Mouse (Mus musculus) lung, embryonic 16.5 days (tissue): ENCODE data around the gene Olfr1428. TPM values are rescaled to one million over a fixed set of nuclear protein-coding genes. Genes with fewer than 3 reads are reported as not detected.

Experiments used
- ATAC-seq: fragments of 200-750 bp; cut with Nextera tagmentation; 2 replicates; pipeline ENCODE4 v1.8.0; 2017; ENCODE audit warnings: low read depth, mild to moderate bottlenecking, moderate library complexity
- H3K27ac ChIP-seq: fragments of 300-500 bp; sonication (generic); 2 replicates; pipeline ENCODE4 v1.5.1; 2014; ENCODE audit warnings: mild to moderate bottlenecking, control low read depth, low read length
- H3K27me3 ChIP-seq: fragments of 300-500 bp; sonication (generic); 2 replicates; pipeline ENCODE4 v1.6.1; 2014; ENCODE audit warnings: low read depth, low read length, mixed read lengths; ENCODE audit not compliant: control insufficient read depth, insufficient read depth
- H3K36me3 ChIP-seq: fragments of 300-500 bp; sonication (generic); 2 replicates; pipeline ENCODE4 v1.6.1; 2014; ENCODE audit warnings: low read length; ENCODE audit not compliant: control insufficient read depth, insufficient read depth
- H3K4me1 ChIP-seq: fragments of 300-500 bp; sonication (generic); replicated peaks from 2 replicates; pipeline ENCODE4 v1.6.1; 2014; ENCODE audit warnings: low read length, mixed read lengths; ENCODE audit not compliant: control insufficient read depth, insufficient read depth
- H3K4me2 ChIP-seq: fragments of 300-500 bp; sonication (generic); 2 replicates; pipeline ENCODE4 v1.6.1; 2014; ENCODE audit warnings: low read depth, low read length, control low read depth
- H3K4me3 ChIP-seq: fragments of 300-500 bp; sonication (generic); 2 replicates; pipeline ENCODE4 v1.5.1; 2014; ENCODE audit warnings: mild to moderate bottlenecking, low read length, control low read depth
- H3K9ac ChIP-seq: fragments of 300-500 bp; sonication (generic); 2 replicates; pipeline ENCODE4 v1.6.1; 2014; ENCODE audit warnings: low read length, control low read depth
- H3K9me3 ChIP-seq: fragments of 300-500 bp; sonication (generic); 2 replicates; pipeline ENCODE4 v1.6.1; 2016; ENCODE audit warnings: low read length; ENCODE audit not compliant: control insufficient read depth
- WGBS: fragments of 180-500 bp; shearing (Covaris S2); extraction: QIAGEN DNeasy Blood & Tissue Kit; methylation state at CpG from one replicate; pipeline ENCODE4 v1.1.7; 2014; 5-methylcytosine and 5-hydroxymethylcytosine counted together
- polyA plus RNA-seq: library from polyadenylated mRNA; unstranded; fragments of >200 nt; fragmentation: Nextera tagmentation; extraction: Ambion mirVana; gene quantifications from 2 replicates; pipeline ENCODE4 v1.2.1, GENCODE M21; 2015

The Olfr1428 gene
- not detected in 2 replicates for polyA plus RNA-seq

DNA sequence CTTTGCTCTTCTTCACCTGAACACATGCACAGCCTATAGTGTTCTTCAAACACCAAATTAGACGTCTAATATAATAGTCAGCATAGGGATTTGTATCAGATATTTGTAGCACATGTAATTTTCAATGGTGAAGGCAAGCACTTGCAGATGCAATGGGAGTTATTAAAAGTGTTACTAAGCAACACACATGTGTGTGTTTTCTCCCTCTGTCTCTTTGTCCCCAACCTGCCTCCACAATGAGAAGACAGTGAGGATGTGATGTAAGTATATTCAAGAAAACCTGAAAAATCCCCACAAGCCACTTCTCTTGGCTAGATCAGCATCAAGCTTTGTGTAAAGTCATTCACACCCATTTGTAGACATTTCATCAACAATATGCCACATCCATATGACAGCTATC lies at the start of gene Olfr1428:
Gene Olfr1428, minus strand, starts transcription at position 101 of the 400 bp plus-strand sequence.
- H3K36me3 ChIP-seq = no peaks in the 10 kb centered on the region
- no peak within 1 kb of the TSS for H3K27ac ChIP-seq
- 65% methylated on average over 1 of the region's 1 CpGs for WGBS
- no peaks in the 10 kb centered on the region for H3K27me3 ChIP-seq
- ATAC-seq = no peak
- H3K9me3 ChIP-seq = no peaks in the 10 kb centered on the region
- no peak within 1 kb of the TSS for H3K9ac ChIP-seq
- no peaks in the 10 kb centered on the region for H3K4me1 ChIP-seq
- H3K4me3 ChIP-seq = no peak within 1 kb of the TSS
- H3K4me2 ChIP-seq = no peak within 1 kb of the TSS

DNA sequence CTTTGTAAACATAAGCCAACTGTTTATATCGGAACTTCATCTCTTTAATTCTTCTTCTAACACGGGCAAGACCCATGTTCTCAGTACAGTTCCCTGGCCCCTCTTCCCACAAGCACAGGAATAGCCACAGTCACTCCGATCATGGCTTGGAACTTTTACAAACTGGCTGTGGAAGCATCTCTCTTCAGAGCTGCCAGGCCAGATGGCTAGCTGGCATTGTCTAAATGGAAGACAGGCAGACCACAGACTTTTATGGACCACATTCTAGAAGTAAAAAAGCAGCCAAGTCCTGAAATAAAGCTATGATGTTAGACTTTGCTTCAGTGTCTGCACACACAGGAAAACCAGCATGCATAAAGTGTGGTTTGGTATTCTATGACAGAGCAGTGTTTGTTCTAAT lies 29.8 kb upstream of the Olfr1428 start:
- Histone ChIP-seq H3K36me3 (no peaks in the 10 kb centered on the region), H3K27ac (no peak overlapping the region), H3K9ac (no peak overlapping the region), H3K4me3 (no peak overlapping the region), H3K9me3 (no peaks in the 10 kb centered on the region), H3K27me3 (no peaks in the 10 kb centered on the region), H3K4me1 (no peaks in the 10 kb centered on the region), H3K4me2 (no peak overlapping the region)
- 65% methylated on average over 3 of the region's 3 CpGs for WGBS
- no peak for ATAC-seq

DNA sequence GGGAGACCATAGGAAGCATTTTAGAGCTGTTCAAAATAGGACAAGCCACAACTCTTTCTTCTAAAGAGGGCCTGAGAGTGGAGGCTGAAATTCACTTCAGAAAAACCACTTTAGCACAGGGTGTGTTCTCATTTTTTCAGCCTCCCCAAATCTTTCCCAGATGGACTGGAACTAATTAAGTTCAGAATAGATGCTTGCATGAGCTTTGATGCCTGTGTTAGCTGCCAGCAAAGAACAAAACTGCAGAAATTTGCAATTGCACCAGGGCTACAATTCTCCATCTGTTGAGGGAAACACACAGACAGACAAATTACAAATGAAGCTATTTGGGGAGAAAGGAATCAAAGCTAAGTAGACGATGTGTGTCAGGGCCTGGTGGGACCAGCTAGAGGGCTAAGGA lies 27.7 kb upstream of the Olfr1428 start:
- 73% methylated on average over 1 of the region's 1 CpGs for WGBS
- no peaks in the 10 kb centered on the region for H3K27me3 ChIP-seq
- no peaks in the 10 kb centered on the region for H3K9me3 ChIP-seq
- H3K27ac ChIP-seq = no peak overlapping the region
- no peak overlapping the region for H3K9ac ChIP-seq
- ATAC-seq = no peak
- H3K4me3 ChIP-seq = no peak overlapping the region
- H3K4me2 ChIP-seq = no peak overlapping the region
- no peaks in the 10 kb centered on the region for H3K36me3 ChIP-seq
- H3K4me1 ChIP-seq = no peaks in the 10 kb centered on the region

DNA sequence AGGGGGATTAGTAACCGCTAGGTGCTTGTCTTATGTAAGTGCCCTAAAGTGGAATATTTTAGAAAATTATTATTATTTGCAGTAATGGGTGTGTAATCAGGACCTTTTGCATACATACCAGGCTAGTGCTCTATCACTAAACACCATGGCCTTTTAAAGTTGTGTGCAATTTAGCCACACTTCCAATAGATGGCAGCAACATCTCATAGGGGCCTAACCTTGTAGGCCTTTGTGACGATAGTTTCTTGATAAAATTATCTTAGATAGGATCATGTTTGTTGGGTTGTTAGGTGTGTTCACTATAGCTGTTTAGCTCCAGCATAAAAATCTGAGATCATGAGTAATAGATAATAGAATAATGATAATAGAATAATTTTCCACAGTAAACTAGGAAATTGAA lies 18.6 kb upstream of the Olfr1428 start:
- Histone ChIP-seq H3K27me3 (no peaks in the 10 kb centered on the region), H3K9me3 (no peaks in the 10 kb centered on the region), H3K4me1 (no peaks in the 10 kb centered on the region), H3K9ac (no peak overlapping the region), H3K36me3 (no peaks in the 10 kb centered on the region), H3K4me3 (no peak overlapping the region), H3K27ac (no peak overlapping the region), H3K4me2 (no peak overlapping the region)
- ATAC-seq = peak; percentile 47; the same call in 1 of the 2 replicates
- WGBS = 27% methylated on average over 2 of the region's 2 CpGs

DNA sequence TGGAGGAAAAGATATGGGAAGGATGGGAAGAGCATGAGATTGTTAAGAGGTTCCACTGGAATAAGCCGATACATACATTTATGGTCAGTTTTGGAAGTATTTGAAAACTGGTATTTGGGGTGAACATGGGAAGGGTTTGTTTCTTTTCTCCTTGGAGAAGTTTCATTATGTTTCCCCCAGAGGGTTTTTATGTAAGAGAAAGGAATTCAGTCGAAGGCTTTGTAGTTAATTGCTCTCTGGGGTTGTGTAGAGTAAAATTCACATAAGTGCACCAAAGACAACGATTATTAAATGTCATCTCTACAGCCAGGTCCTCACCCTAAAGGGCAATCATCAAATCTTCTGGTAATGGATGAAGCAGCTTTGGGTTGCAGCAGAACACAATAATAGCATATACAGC lies 7.4 kb upstream of the Olfr1428 start, which contains the start of gene Olfr76:
Gene Olfr76, minus strand, starts transcription at position 101 of the 400 bp plus-strand sequence.
- no peak within 1 kb of the TSS for H3K4me3 ChIP-seq
- no peaks in the 10 kb centered on the region for H3K9me3 ChIP-seq
- WGBS = 72% methylated on average over 3 of the region's 3 CpGs
- no peak within 1 kb of the TSS for H3K27ac ChIP-seq
- no peaks in the 10 kb centered on the region for H3K27me3 ChIP-seq
- H3K36me3 ChIP-seq = no peaks in the 10 kb centered on the region
- H3K9ac ChIP-seq = no peak within 1 kb of the TSS
- no peak for ATAC-seq
- H3K4me2 ChIP-seq = no peak within 1 kb of the TSS
- no peaks in the 10 kb centered on the region for H3K4me1 ChIP-seq

DNA sequence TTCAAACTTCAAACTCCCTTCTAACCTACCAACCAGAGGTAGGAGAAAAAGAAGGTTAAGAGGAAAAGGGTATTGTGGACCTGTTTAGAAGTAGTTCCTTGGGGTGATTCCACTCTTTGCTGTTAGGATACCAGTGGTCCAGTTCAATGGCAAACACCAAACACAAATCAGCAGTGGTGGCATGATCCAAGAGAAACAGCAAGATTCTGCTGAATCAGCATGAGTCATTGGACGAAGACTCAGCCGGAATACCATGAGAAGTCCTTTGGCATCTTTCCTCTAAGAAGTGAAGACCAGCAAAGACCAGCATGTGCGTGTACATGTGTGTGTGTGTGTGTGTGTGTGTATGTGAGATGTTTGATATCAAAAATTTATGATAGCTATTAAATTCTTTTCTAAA lies 767 bp upstream of the Olfr1428 start:
- no peak overlapping the region for H3K4me2 ChIP-seq
- H3K9me3 ChIP-seq = no peaks in the 10 kb centered on the region
- 82% methylated on average over 3 of the region's 3 CpGs for whole genome bisulfite sequencing
- H3K9ac ChIP-seq = no peak overlapping the region
- no peak overlapping the region for H3K27ac ChIP-seq
- no peak overlapping the region for H3K4me3 ChIP-seq
- no peaks in the 10 kb centered on the region for H3K4me1 ChIP-seq
- no peaks in the 10 kb centered on the region for H3K27me3 ChIP-seq
- no peaks in the 10 kb centered on the region for H3K36me3 ChIP-seq
- no peak for ATAC-seq

DNA sequence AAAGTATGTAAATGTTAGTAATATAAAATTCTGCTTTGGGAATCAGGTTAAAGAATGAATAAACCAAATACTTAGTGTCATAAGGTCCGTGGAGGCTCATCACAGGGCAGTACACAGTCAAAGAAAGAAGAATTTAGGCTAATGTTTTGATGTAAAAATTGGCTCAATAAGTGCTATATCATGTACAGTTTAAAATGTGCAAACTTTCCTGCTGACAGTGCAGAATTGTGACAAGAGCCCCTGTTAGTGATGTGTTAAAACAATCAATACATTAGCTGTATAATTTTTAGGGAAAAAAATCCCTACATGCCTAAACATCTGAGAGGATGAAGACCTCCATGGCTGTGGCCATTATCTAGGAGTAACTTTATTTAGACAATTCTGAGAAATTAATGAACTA lies 1.9 kb downstream of the Olfr1428 start:
- no peak for ATAC-seq

DNA sequence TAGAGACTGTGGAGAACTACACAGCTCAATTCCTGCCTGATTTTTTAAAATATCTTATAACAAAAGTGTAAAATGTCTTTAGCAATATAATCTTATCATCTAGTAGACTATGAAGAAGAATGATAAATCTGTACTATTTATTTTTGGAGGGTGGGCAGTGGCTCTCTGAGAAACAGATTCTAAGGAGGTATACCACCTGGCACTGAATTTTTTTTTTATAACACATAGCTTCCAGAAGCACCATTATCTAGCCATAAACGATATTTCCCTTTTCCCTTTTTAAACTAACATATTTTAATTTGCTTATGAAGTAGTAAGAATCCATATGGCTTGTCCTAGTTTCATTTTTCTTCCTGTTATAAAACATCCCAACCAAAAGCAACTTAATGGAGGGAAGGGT lies 11.2 kb downstream of the Olfr1428 start:
- no peaks in the 10 kb centered on the region for H3K36me3 ChIP-seq
- ATAC-seq = no peak
- 55% methylated on average over 1 of the region's 1 CpGs for WGBS
- H3K27me3 ChIP-seq = no peaks in the 10 kb centered on the region
- H3K9me3 ChIP-seq = no peaks in the 10 kb centered on the region
- H3K4me3 ChIP-seq = no peak overlapping the region
- no peak overlapping the region for H3K9ac ChIP-seq
- H3K4me1 ChIP-seq = 0 out of 2 replicates have a peak, but pooled peaks cover 3% of the 10 kb centered on the region
- no peak overlapping the region for H3K27ac ChIP-seq
- no peak overlapping the region for H3K4me2 ChIP-seq

More for the DNA sequence above, 1.9 kb downstream of the Olfr1428 start:
- Histone ChIP-seq H3K36me3 (no peaks in the 10 kb centered on the region), H3K4me3 (no peak overlapping the region), H3K27me3 (no peaks in the 10 kb centered on the region), H3K9me3 (no peaks in the 10 kb centered on the region), H3K4me2 (no peak overlapping the region), H3K4me1 (no peaks in the 10 kb centered on the region), H3K9ac (no peak overlapping the region), H3K27ac (no peak overlapping the region)
- 56% methylated on average over 1 of the region's 1 CpGs for WGBS

DNA sequence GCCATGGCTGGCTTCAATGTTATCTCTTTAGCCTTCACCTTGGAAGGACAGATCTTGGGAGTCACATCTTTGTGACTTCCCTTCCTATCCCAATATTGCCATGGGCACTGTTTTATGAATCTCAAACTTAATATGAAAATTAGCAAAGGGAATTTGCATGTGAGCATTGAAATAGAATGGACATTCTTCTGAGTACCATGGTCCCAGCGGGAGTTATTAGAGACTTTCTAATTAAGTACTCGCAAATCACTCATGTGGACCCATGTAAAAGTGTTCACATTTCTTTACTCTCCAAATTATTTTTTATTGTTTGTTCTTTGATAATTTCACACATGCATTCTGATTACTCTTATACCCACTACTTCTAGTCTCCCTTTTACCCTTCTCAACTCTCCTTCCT lies 12.5 kb downstream of the Olfr1428 start, which contains the start of gene Olfr1427:
Gene Olfr1427, minus strand, starts transcription at position 101 of the 400 bp plus-strand sequence.
- 96% methylated on average over 2 of the region's 2 CpGs for WGBS
- Histone ChIP-seq H3K4me3 (no peak within 1 kb of the TSS), H3K27me3 (no peaks in the 10 kb centered on the region), H3K9ac (no peak within 1 kb of the TSS), H3K4me2 (no peak within 1 kb of the TSS), H3K4me1 (0 out of 2 replicates have a peak, but pooled peaks cover 3% of the 10 kb centered on the region), H3K27ac (no peak within 1 kb of the TSS), H3K9me3 (no peaks in the 10 kb centered on the region), H3K36me3 (no peaks in the 10 kb centered on the region)
- no peak for ATAC-seq

DNA sequence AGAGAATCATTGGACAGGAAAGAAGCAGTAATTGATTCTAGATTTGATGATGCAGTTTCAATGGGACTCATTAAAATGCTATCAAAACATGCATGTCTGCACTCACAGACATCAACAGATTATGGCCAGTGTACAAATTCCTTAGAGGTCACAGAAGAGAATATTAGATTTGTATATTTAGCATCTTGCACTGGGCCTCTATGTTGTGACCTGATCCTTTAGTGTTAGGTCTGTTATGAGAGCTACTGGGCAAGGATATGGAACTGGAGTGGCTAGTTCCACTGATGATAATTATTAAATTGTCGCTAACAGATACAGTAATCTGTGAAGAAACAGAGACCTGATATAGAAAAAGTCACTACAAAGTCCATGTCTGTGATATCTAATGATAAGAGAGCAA lies 23.8 kb downstream of the Olfr1428 start, which contains the start of gene Olfr1426:
Gene Olfr1426, minus strand, starts transcription at position 101 of the 400 bp plus-strand sequence.
- Histone ChIP-seq H3K27me3 (no peaks in the 10 kb centered on the region), H3K4me1 (no peaks in the 10 kb centered on the region), H3K9ac (no peak within 1 kb of the TSS), H3K9me3 (no peaks in the 10 kb centered on the region), H3K36me3 (no peaks in the 10 kb centered on the region), H3K4me2 (no peak within 1 kb of the TSS), H3K27ac (no peak within 1 kb of the TSS), H3K4me3 (no peak within 1 kb of the TSS)
- ATAC-seq = no peak
- WGBS = 73% methylated on average over 1 of the region's 1 CpGs
